Mouse (Mus musculus) thymus, postnatal 36 days (tissue): ENCODE data around the gene Ccer2.
A peak's percentile ranks its signal among the peaks of the same experiment; 100 is the strongest.

Experiments
- DNase-seq, 2 experiments: peaks; one replicate each; pipeline ENCODE4 v3.0.0; 2022; ENCODE audit warnings: mixed read lengths in 2 of 2

Ccer2 gene

DNA sequence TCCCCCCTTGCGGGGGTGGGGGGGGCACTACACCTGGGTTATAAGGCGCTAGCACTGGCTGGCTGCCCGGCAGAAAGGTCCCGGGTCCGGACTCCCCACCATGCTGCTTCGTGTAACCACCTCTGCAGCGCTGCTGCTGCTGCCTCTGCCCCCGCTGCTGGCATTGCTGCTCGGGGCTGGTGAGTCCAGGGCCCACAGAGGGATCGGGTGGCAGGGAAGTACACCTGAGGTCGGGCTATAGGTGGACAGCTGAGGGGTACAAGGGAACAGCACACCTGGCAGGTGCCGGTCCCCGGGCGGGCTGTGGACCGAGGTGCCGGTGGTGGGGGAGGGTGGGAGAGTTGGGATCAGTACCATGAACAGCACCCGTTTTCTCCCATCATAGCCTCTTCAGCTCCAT, at the start of gene Ccer2:
Gene Ccer2 (plus strand): TSS at position 96 of the 400 bp plus-strand sequence.
- no peak for DNase-seq

- DNase-seq: no peak
Measured at GRCm38 (mm10) chr7:28709454-28709853, 46.5 kb upstream of the Ccer2 start.

DNA sequence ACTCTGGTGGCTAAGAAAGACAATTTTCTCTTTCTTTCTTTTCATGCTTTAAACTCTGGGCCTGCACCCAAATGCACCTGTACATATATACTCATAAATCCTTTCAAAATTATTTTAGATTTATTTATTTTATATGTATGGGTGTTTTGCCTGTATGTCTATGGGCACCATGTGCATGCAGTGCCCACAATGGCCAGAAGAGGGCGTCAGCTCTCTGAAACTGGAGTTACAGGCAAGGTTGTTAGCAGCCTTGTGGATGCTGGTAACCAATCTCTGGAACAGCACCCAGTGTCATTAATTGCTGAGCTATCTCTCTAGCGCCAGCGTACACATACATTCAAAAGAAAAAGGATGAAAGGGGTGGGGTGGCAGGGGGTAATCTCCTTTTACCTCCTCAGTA, 45.0 kb upstream of the Ccer2 start:
- DNase-seq: peak in 1 of 2 experiments; percentile 23

GRCm38 (mm10) chr7:28714667-28715066, 41.3 kb upstream of the Ccer2 start:
- no peak for DNase-seq

GRCm38 (mm10) chr7:28715598-28715997, 40.4 kb upstream of the Ccer2 start:
- peak in 1 of 2 experiments; percentile 38 for DNase-seq

DNA sequence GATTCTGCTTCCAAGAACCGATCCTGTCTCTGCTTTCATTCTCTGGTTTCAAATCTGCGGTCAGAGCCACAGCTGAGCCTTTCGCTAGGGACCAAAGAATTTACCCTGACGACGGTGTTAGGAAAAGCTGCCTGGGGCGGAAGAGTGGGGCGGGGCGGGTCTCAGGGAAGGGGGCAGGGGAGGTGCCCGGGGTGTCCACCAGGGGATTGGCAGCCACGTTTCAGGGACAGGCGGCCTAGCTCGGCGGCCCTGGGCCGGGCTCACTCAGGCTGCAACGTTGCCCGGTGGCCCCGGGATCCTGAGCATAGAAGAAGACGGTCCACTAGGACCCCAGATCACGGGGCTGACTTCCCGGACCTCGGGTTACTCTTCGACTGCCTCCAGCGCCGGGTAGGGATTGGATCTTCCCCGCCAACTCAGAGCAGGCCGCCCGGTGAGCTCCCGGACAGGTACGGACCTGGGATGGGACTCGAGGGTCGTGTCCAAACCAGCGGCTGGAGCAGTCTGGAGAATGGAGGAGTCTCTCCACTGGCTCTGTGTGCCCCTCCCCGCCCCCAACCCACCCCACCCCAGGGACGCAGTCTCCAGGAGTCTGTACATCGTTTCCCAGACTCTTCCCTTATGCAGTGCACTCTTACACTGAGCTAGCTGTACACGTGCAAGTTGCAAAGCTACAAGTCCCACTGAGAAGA, 39.2 kb upstream of the Ccer2 start, which contains the start of gene Fbxo17:
Gene Fbxo17 (plus strand): TSS at position 215 of the 692 bp plus-strand sequence.
- peak; percentile 62 to 71 for DNase-seq

DNA sequence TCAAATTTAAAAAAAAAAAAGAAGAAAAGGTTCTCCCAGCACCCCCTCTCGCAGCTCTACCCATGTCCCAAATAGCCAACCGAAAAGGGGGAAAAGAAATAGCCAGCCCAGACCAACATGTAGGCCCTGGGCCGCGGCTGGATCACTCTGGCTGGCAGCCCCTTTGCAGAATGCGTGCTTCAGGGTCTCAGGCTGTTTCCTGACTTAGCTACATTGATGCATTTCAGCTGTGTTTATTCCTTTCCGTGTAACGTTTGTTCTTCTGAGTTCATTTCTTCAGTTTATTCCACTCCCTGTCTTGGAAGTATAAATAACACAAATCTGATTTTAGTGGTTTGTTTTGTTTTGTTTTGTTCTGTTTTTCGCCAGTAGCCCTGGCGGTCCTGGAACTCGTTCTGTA, 38.2 kb upstream of the Ccer2 start:
- no peak for DNase-seq

DNA sequence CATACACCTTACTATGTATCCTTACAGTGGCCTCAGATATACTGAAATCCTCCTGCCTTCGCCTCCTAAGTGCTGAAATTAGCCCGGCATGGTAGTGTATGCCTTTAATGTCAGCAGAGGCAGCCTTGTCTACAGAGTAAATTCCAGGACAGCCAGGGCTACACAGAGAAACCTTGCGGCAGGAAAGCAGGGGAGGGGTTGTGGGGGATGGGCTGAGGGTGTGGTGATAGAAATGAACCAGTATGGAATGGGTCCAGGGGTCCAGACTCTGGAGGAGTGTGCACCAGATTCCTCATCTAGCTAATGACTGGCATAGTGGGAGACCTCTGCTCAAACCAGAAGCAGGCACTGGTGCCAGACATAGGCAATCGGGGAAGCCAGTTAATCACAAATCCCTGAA, 36.8 kb upstream of the Ccer2 start:
- DNase-seq: no peak

GRCm38 (mm10) chr7:28719650-28720049, 36.3 kb upstream of the Ccer2 start:
- no peak for DNase-seq

GRCm38 (mm10) chr7:28720753-28721537, 35.0 kb upstream of the Ccer2 start:
- peak in 1 of 2 experiments; percentile 29 for DNase-seq

- no peak for DNase-seq
Measured at GRCm38 (mm10) chr7:28722079-28722478, 33.9 kb upstream of the Ccer2 start.

- no peak for DNase-seq
Measured at GRCm38 (mm10) chr7:28724613-28725012, 31.4 kb upstream of the Ccer2 start.

DNA sequence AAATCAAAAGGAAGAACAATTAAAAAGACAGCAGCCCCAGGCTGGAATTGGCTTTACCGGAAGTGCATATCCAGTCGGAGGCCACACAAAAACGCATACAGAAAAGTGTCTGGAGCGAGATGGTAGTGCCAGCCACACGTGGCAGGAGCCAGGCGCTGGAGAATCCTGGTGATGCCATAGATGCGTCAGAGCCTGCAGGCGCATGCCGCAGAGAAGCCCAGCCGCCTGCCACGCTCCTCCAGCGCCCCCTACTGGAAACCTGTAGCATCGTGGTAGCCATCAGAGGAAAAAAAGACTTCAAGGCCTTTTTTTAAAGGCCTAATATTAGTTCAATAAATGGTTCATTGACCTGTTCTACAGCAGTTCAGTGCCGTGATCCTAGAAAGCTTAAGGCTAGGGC, 29.4 kb upstream of the Ccer2 start:
- DNase-seq: peak; percentile 72 to 75

DNA sequence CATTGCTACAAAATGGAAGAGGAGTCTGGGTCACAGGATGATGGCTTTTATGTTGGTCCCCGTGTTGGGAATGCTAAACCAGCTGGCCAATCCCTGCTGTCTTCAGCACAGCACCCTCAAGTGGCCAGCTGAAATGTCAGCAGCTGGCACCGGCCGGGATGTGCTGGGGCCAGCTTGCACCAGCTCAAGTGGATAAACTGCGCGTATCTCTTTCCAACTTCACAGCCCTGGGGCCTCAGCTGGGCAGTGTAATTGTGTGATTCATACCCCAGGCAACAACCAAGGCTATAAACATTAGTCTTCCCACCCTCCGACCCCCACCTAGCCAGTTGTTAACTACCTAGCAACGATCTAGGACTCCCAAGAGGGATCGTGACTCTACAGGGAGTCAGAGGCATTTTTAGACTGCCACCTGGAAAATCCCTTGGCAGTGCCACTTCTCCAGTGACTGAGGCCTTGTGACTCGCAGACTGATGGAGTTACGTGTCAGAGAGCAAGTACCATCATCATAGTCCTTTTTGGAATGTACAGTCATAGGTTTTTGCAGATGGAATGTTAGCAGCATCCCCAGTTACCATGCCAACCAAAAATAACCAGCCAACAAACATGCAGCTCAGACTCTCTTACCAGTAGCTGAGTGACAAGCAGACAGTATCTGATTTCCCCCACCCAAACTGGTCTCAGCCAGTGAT, 28.2 kb upstream of the Ccer2 start:
- DNase-seq: no peak

GRCm38 (mm10) chr7:28732341-28733142, 23.4 kb upstream of the Ccer2 start:
- peak; percentile 76 to 81 for DNase-seq

DNA sequence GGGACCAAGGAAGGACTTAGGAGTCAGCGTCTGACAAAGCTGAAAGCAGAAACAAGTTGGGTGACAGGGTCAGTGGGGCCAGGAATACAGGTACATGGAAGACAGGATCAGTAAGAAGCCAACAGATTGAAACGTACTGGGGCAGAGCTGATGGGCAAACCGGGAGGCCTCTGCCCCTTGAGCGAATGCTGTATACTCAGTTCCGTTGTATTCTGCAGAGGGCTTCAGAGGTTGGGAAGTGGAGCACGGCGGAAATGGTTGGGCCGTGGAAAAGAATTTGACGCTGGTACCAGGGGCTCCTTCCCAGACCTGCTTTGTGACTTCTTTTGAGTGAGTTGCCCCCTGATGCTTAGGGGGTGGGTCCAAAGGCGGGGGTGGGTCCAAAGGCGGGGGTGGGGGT, 22.8 kb upstream of the Ccer2 start:
- DNase-seq: no peak

GRCm38 (mm10) chr7:28735701-28736100, 20.3 kb upstream of the Ccer2 start:
- no peak for DNase-seq

GRCm38 (mm10) chr7:28739829-28740228, 16.1 kb upstream of the Ccer2 start:
- no peak for DNase-seq

GRCm38 (mm10) chr7:28740949-28741348, 15.0 kb upstream of the Ccer2 start:
- DNase-seq: no peak

DNA sequence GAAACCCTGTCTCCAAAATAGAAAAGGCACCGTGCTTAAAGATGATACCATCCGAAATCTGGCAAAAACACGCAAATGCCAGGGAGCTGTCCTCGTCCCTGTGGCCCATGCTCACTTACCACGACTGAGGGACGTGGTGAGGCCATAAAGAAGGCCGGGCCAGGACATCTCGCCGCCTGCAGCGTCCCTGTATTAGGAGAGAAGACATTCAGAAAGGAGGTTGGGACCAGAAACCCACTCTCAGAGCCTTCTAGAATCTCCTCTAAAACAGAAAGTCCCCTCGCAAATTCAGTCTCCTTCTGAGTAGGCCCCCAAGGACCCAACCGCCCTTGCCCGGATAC, 14.6 kb upstream of the Ccer2 start:
- no peak for DNase-seq

GRCm38 (mm10) chr7:28741709-28742438, 14.1 kb upstream of the Ccer2 start, which contains the start of the genes Mrps12 and Sars2:
Gene Mrps12 (minus strand): TSS chr7:28741820.
Gene Sars2 (plus strand): TSS chr7:28741992.
- DNase-seq: peak; percentile 92 to 94

- DNase-seq: no peak
Measured at GRCm38 (mm10) chr7:28749935-28750334, 6.0 kb upstream of the Ccer2 start.
